Mouse (Mus musculus): ENCODE data around the gene Prpf4b. TPM values are rescaled to one million over a fixed set of nuclear protein-coding genes. Genes with fewer than 3 reads are reported as not detected.
A peak's percentile ranks its signal among the peaks of the same experiment; 100 is the strongest.
"Not testable (repeated sequence)": the region's sequence is repeated elsewhere in the genome, so short reads cannot be mapped to it uniquely, and the experiment has no call there.

Gene Prpf4b
- 10 to 100 TPM; 80.3 to 89.6 TPM for total RNA-seq (2021)

GRCm38 (mm10) chr13:34875166-34875710 lies at the start of gene Prpf4b:
Gene Prpf4b (plus strand): TSS chr13:34875302.
- intact Hi-C loops (cut with DNase I): loop anchor here (5.0 kb wide), 1 partner anchor 117 kb away; no protein-coding TSS in a partner anchor
- DNase-seq (ENCODE audit: low spot score in 2 of 2): peak; percentile 93 to 98

- no peak for DNase-seq (ENCODE audit: low spot score in 2 of 2)
- intact Hi-C loops (cut with DNase I): no loop called here
Measured at GRCm38 (mm10) chr13:34826760-34827690, 48.1 kb upstream of the Prpf4b start.

- intact Hi-C loops (cut with DNase I): no loop called here
- no peak for DNase-seq (ENCODE audit: low spot score in 2 of 2)
Measured at GRCm38 (mm10) chr13:34827988-34828882, 46.9 kb upstream of the Prpf4b start.

- intact Hi-C loops (cut with DNase I): no loop called here
- DNase-seq (ENCODE audit: low spot score in 2 of 2): no peak
Measured at GRCm38 (mm10) chr13:34842851-34843250, 32.3 kb upstream of the Prpf4b start.

- no peak for DNase-seq (ENCODE audit: low spot score in 2 of 2)
- intact Hi-C loops (cut with DNase I): no loop called here
Measured at GRCm38 (mm10) chr13:34850759-34851158, 24.3 kb upstream of the Prpf4b start.

GRCm38 (mm10) chr13:34851191-34851784 lies 23.8 kb upstream of the Prpf4b start:
- DNase-seq (ENCODE audit: low spot score in 2 of 2): no peak
- intact Hi-C loops (cut with DNase I): no loop called here

GRCm38 (mm10) chr13:34857526-34857925 lies 17.6 kb upstream of the Prpf4b start:
- no peak for DNase-seq (ENCODE audit: low spot score in 2 of 2)
- intact Hi-C loops (cut with DNase I): no loop called here

GRCm38 (mm10) chr13:34859406-34859805 lies 15.7 kb upstream of the Prpf4b start:
- intact Hi-C loops (cut with DNase I): no loop called here
- peak; percentile 38 to 92 for DNase-seq (ENCODE audit: low spot score in 2 of 2)

- intact Hi-C loops (cut with DNase I): loop anchor here (5.0 to 10.0 kb wide), 3 partner anchors 64 to 816 kb away; partner anchors contain the start of gene Slc22a23
- DNase-seq (ENCODE audit: low spot score in 2 of 2): not testable (repeated sequence)
Measured at GRCm38 (mm10) chr13:34861166-34861565, 13.9 kb upstream of the Prpf4b start.

- peak; percentile 58 to 82 for DNase-seq (ENCODE audit: low spot score in 2 of 2)
- intact Hi-C loops (cut with DNase I): loop anchor here (1.0 to 10.0 kb wide), 4 partner anchors 67 to 820 kb away; partner anchors contain the start of gene Slc22a23
Measured at GRCm38 (mm10) chr13:34864420-34865169, 10.5 kb upstream of the Prpf4b start.

GRCm38 (mm10) chr13:34873801-34874681 lies 1.1 kb upstream of the Prpf4b start:
- DNase-seq (ENCODE audit: low spot score in 2 of 2): peak; percentile 94 to 98
- intact Hi-C loops (cut with DNase I): loop anchor here (5.0 kb wide), 1 partner anchor 687 kb away; no protein-coding TSS in a partner anchor

- intact Hi-C loops (cut with DNase I): loop anchor here (5.0 kb wide), 2 partner anchors 118 to 687 kb away; no protein-coding TSS in a partner anchor
- DNase-seq (ENCODE audit: low spot score in 2 of 2): peak; percentile 4 to 14
Measured at GRCm38 (mm10) chr13:34874736-34875135, 366 bp upstream of the Prpf4b start.

- intact Hi-C loops (cut with DNase I): loop anchor here (5.0 kb wide), 1 partner anchor 116 kb away; no protein-coding TSS in a partner anchor
- DNase-seq (ENCODE audit: low spot score in 2 of 2): no peak
Measured at GRCm38 (mm10) chr13:34875741-34876445, 791 bp downstream of the Prpf4b start.

- intact Hi-C loops (cut with DNase I): loop anchor here (5.0 kb wide), 1 partner anchor 116 kb away; no protein-coding TSS in a partner anchor
- DNase-seq (ENCODE audit: low spot score in 2 of 2): no peak
Measured at GRCm38 (mm10) chr13:34876481-34876880, 1.4 kb downstream of the Prpf4b start.

GRCm38 (mm10) chr13:34892871-34893270 lies 17.8 kb downstream of the Prpf4b start:
- no peak for DNase-seq (ENCODE audit: low spot score in 2 of 2)
- intact Hi-C loops (cut with DNase I): no loop called here

GRCm38 (mm10) chr13:34914614-34915013 lies 39.5 kb downstream of the Prpf4b start:
- intact Hi-C loops (cut with DNase I): no loop called here
- DNase-seq (ENCODE audit: low spot score in 2 of 2): no peak
